Mouse (Mus musculus) adrenal gland (tissue): ENCODE data around the gene Saa4.
"Not testable (repeated sequence)": the region's sequence is repeated elsewhere in the genome, so short reads cannot be mapped to it uniquely, and the experiment has no call there.

Source experiments
- intact Hi-C: fragments of 180-260 bp; cut with DNase I; formaldehyde crosslinking; loops from one replicate; pipeline ENCODE4 v1.15.1; 2025
- long read RNA-seq, 2 experiments: library from polyadenylated mRNA; unstranded; transcript quantifications; one replicate each; pipeline ENCODE4 v2.0.0; 2020; ENCODE audit warnings: borderline replicate concordance in 1 of 2; ENCODE audit not compliant: insufficient replicate concordance in 1 of 2

Saa4 gene
- long read RNA-seq, experiment 1, result 0 reads
- long read RNA-seq, experiment 2, result 0 reads

DNA sequence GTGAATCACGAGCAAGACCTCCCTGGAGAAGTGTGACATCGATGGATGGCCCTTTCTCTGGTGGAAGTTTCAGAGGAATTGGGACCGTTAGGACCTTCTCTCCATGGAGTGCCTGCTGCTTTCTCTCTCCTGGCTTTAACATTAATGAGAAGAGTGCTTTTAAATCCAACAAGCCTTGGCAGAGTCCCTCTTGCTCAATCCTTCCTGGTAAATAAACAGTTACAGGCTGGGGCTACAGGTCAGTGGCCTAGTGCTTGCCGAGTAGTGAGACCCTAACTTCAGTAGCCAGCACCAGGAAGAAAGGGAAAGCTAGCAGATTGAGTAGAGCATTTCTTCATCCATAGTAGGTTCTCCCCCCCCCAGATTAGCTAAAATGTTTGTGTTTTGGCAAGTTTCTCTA lies at the start of gene Saa4:
Gene Saa4, minus strand, starts transcription at position 146 of the 400 bp plus-strand sequence.
- intact Hi-C loops, result no loop called here

DNA sequence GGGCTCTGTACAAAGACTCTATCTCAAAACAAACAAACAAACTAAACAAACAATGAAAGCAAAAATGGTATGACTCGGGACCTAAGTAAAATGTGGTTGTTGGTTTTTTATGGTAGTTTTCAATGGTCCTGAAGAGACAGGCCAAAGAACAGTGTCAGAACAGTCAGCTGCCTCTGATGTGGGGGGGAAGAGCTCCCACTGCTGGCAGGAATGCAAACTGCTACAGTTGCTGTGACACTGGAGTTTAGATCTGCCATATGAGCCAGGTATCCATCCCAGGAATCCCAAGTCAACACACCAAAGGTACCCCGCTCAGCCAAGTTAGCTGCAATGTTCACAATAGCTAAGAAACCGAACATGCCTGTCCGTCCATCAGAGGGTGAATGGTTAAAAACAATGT lies 38.3 kb upstream of the Saa4 start:
- intact Hi-C loops, result loop anchor here (1.0 kb wide), 1 partner anchor 54 kb away; no protein-coding TSS in a partner anchor

DNA sequence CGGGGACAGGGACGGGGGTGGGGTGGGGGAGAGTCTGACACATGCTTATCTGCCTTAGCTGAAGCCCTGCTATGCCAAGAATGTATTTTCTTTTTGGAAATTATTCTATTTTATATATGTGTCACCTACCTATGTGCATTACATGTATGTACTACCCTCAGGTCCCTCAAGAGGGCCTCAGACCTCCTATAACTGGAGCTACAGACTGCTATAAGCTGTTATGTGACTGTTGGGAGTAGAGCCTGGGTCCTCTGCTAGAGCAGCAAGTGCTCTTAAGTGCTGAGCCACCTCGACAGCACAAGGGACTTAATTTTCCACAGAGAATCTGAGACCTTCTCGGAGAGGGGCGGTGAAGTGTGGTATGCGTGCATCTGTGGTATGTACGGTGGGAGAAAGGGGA lies 36.0 kb upstream of the Saa4 start:
- intact Hi-C loops, result no loop called here

DNA sequence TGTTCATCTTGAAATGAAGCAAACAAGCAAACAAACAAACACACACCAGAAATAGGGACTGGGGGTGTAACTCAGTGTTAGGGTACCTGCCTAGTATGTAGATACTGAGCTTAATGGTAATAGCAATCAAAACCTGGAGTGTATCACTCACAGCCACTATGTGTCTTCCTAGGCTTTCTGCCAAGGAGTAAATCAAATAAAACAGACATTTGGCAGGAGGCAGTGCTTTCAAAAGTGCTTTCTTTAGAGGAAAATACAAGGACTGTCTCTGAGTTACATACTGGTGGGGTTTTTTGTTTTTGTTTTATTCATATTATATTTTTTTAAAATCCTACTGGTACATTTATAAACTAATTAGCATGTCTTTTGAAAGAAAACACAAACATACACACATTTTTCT lies 35.0 kb upstream of the Saa4 start:
- intact Hi-C loops, result no loop called here

DNA sequence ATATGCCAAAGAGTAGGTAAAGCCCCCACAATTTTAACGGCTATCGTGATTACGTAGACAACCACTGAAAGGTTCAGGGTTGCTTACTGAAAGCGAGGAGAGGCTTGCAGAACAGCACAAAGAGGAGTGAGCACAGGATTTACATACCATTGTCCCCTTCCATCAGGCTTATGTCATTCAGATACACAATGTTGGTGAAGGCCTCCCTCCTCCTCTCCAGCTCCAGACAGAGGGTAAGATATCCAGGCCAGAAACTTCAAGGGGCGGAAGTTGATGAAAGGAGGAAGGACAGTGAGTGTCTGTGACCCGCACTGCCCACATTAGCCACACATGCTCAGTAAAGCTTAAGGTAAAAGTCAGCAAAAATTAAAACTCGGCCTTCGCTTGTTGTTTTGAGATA lies 32.3 kb upstream of the Saa4 start:
- intact Hi-C loops, result no loop called here

DNA sequence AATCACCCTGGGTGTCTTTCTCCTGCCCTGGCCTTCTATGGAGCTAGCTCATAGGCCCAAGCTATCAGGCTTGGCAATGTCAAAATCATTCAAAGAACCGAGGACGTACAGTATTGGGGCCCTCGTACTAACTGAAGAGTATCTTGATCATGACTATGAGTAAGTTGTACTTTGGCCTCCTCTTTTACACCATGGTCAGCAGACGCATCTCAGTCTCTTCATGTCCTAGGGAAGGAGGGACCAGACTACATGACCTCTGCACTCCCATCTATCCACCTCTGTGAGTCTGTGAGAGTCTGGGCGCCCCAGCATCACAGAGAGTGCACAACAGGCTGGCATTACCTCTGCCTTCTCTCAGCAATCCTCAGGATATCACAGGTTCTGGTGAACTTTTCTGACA lies 30.2 kb upstream of the Saa4 start:
- intact Hi-C loops, result no loop called here

DNA sequence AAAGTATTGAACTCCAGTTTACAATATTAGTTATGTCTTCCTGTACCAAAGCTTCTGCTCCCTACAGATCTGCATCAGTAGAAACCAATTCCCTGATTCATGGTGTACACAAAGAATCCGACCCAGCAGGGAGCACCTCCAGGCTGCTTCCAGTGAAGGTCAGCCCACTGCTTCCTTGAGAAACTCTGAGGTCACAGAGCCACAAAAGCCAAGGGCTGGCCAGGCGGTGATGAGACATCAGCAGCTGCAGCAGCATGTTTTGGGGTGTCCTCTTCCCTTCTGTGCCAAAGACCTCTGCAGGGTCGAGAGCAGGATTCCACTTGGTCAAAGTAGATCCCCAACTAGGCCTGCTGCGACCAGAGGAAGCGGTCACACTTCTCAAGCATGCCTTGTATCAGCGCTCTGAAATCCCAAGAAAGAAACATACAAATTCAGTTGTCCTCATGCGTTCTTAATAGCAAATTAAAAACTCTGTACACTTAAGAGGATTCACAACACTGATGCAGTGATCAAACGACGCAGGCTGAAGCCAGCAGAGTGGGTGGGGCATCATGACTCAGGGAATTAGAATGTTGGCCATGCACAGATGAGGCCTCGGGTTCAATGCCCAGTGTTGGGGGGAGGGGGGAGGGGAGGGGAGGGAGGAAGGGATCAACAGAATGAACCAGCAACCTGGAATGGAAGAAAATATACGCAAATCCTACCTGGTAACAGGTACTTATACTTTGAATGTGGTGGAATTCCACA lies 28.8 kb upstream of the Saa4 start:
- intact Hi-C loops, result no loop called here

DNA sequence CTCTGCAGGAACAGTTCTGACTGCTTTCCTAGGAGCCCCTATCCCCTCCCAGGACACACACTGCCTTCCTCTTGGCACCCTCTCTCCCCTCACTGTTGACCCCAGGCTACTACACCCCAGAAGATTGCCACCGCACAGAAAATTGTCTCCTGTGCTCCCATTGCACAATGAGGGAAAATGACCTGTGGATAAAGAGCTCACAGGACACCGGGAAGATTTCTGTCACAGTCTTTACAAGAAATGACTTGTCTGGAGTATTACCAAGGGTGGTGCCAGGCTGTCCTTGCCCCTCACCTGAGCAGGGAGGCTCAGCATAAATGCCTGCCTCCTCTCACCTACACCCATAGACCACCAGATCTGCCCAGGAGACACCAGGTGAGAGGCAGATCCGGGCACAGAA lies 19.1 kb upstream of the Saa4 start, which contains the start of gene Saa2:
Gene Saa2, plus strand, starts transcription at position 301 of the 400 bp plus-strand sequence.
- intact Hi-C loops, result no loop called here

DNA sequence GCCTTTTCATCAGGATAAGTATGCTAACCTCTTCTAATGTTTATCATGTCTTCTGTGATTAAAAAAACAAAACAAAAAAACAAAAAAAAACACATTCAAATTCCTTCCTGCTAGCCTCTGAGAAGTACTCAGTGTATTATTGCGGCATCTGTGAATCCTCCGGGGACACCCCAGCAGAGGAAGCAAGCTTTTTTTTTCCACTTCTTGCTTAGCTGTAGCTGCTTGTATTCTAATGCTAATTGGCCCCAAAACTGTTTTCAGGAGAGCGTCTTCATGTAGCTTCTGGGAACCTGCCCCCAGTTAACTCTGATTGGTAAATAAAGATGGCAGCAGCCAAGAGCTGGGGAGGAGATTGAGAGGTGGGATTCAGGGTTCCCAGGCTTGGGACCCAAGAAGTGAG lies 16.1 kb upstream of the Saa4 start:
- intact Hi-C loops, result no loop called here

DNA sequence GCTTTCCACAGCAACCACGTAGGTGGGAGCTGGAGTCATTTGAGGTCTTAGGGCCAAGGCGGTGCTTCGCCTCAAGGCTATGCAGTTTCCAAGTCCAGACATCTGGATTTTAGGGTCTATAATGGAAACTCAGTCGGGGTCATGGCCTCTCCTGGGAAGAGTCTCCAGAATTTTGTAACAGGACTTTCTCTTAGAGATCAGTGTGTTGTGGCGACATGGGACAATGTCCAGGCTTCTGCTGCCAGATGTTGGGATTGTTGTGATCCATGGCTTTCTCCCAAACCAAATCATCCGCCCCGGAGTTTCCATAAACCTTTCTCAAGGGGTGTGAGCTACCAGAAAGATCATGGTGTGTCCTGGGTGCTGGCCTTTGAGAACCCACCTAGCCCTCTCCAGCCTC lies 14.0 kb upstream of the Saa4 start:
- intact Hi-C loops, result no loop called here

DNA sequence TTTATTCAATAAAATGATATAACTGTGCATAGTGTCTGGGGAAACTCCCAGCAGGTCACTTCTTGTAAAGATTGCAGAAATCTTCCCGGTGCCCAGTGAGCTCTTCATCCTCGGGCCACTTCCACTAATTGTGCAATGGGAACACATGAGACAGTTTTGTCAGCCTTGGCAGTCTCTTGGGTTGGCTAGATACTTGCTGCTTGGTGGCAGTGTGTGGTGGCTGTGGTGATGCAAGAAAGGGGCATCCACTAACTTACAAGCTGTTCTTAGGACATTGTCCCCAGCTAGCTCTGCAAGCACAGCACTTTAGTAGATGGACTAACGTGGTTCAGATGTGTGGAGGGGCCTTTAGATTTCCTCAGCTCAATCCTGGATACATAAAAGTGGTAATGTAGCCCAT lies 13.4 kb upstream of the Saa4 start:
- intact Hi-C loops, result no loop called here

DNA sequence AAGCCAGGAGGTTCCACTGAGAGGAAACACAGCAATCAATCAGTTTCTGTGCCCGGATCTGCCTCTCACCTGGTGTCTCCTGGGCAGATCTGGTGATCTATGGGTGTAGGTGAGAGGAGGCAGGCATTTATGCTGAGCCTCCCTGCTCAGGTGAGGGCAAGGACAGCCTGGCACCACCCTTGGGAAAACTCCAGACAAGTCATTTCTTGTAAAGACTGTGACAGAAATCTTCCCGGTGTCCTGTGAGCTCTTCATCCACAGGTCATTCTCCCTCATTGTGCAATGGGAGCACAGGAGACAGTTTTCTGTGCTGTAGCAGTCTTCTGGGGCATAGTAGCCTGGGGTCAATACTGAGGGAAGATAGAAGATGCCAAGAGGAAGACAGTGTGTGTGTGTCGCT lies 10.5 kb upstream of the Saa4 start, which contains the start of gene Saa1:
Gene Saa1, minus strand, starts transcription at position 101 of the 400 bp plus-strand sequence.
- intact Hi-C loops, result not testable (repeated sequence)

DNA sequence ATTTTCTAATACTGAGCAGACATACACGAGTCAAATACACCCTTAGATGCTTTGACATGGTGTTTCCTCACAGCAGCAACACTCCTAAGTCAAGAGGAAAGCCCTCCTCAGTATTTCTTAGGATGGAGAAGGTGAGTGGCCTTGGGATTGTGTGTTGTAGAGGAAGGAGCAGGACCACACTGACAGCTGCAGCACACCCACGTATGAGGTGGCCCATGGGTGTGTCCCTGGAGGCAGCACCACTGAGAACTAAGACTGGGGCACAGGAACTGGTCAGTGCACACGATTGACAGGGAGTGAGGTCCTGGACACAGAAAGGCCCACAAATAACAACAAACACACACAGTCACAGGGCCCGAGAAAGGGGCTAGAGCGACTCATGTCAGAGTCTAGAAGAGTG lies 7.6 kb upstream of the Saa4 start:
- intact Hi-C loops, result not testable (repeated sequence)

DNA sequence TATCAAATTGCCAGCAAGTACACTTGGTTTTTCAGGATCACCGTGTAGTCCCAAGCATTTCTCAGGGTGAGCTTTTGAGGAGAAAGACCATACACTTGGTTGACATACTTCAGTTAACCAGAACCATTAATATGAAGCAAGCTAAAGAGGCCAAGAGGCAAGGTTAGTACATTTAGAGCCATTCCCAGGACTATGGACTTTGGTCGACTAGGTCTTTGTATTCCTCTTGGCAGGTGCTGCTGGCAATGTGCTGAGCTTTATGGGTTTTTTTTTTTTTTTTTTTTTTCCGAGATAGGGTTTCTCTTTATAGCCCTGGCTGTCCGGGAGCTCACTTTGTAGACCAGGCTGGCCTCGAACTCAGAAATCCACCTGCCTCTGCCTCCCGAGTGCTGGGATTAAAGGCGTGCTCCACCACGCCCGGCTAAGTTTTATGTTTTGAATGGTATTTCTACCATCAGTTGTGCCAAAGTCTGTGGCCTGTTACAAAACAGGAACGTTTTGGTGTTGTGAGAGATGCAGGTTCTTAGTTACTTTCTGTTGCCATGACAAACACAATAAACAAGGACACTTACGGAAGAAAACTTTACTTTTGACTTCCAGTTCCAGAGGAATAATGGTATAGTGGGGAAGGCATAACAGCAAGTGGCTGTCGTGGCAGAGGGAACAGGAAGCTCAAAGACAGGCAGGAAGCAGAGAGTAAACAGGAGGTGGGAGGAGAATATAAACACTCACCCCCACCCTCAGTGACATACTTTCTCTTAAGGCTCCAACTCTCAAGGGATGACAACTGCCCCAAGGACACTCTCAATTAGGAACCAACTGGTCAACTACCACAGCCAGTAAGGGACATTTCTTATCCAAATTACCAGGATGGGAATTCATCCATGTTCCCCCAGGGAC lies 6.4 kb upstream of the Saa4 start:
- intact Hi-C loops, result no loop called here

DNA sequence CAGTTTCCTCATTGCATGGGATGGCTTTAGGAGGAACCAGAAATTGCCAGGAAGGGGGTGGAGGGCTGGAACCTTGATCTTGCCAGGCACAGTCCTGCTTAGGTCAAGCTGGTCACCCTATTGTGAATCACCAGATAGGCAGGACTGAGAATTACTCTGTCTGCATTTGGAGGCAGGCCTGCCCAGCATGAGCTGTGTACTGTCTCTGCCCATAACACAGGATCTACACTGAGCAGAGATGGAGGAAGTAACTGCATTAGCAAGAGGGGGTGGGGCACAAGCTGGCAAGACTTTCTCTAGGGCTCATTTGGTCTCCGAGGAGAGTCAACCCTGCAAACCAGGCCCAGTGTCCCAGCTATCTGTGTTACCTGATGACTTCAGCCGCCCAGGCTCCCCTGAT lies 2.6 kb upstream of the Saa4 start:
- intact Hi-C loops, result no loop called here

DNA sequence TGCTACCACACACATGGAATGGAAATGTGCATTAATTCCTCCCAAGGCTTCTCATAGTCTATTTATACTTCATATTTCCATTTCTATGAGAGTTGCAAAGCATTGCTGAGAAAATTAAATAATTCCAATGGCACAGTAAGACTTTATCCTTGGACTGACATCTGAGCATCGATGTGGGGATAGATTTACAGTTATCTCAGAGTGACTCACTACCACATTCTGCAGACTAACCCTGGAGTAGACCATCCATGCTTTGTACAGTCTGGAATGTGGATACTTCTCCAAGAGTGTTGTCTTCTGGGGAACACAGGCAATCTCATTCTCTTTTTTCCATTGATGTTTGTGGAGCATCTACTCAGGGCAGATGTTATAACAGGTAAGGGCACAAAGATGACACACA lies 4.8 kb downstream of the Saa4 start:
- intact Hi-C loops, result no loop called here

DNA sequence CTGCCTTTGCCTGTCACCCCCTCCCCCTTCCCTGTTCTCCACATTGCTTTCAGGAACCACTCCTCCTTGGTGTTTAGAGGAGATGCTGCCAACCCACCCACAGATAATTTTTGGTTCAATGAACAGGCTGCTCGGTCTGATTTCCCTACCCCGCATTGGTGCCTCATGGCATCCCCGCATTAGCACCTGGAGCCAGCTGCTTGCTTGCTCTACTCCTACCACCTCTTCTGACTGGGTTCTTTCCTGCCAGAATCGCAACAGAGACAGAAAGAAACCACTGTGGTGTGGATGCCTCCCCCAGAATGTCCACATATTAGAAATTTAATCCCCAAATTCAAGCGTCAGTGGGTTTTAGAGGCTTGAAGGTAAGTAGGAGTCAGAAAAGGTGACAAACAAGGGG lies 8.0 kb downstream of the Saa4 start:
- intact Hi-C loops, result no loop called here

DNA sequence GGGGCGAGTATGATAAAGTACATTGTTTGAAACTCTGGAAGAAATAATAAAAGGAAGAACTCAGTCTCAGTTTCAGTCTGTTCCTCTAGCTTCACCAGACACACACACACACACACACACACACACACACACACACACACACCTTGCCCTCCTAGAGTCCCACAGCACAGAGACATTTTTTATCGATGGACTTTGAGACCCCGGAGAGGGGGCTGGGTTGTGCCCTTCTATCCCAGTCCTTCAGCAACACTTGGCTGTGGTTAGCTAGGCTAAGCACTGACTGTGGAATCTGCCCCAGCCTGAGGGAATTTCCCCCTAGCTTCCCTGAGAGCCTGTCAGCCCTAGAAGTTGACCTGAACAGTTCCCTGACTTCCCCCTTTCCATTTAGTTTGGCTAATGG lies 8.6 kb downstream of the Saa4 start:
- intact Hi-C loops, result no loop called here

DNA sequence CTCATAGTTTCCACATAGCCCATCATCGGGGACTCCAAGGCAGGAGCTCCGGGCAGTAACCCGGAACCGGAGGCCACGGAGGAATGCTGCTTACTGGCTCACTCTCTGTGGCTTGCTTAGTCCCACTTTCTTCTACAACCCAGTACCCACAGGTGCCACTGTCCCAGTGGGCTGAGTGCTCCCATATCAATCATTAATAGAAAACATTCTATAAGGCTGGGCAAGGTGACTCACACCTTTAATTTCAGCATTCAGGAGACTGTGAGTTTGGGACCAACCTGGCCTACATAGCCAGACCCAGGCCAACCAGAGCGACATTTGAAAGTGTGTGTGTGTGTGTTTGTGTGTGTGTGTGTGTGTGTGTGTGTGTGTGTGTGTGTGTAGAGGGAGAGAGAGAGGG lies 9.0 kb downstream of the Saa4 start:
- intact Hi-C loops, result no loop called here

DNA sequence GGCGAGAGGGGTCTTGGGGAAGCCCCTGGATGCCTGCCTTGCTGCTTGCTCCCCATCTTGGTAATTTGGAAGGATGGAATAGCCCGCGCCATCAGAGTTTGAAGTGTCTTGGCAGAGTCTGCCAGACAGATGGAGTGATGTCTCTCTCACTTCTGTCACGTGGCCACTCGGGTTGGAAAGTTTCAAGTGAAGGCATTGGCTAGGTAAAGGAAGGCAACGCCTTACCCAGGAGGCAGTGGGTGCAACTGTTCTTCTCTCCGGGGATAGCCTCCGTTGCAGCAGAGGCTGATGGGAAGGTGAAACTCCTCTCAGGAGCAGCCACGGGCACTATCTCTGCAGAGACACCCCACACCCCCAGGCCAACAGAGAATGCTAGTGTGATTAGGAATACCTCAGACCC lies 11.9 kb downstream of the Saa4 start:
- intact Hi-C loops, result no loop called here

DNA sequence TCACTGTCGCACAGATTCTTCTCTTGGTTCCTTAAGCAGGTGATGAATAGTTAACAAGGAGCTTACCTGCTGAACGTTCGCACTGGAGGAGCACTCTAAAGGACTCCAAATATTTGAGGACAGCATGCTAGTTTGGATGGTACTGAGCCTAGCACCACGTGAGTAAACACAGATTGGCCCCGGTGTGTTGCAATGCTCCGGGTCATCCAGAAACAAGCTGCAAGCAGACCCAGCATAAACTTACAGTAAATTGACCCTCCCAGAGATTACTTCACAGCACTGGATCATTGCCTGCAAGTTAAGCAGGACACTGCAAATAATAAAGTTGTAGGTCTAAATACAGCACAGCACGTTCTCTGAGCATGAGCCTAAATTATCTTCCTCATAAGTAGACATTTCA lies 12.9 kb downstream of the Saa4 start:
- intact Hi-C loops, result no loop called here

DNA sequence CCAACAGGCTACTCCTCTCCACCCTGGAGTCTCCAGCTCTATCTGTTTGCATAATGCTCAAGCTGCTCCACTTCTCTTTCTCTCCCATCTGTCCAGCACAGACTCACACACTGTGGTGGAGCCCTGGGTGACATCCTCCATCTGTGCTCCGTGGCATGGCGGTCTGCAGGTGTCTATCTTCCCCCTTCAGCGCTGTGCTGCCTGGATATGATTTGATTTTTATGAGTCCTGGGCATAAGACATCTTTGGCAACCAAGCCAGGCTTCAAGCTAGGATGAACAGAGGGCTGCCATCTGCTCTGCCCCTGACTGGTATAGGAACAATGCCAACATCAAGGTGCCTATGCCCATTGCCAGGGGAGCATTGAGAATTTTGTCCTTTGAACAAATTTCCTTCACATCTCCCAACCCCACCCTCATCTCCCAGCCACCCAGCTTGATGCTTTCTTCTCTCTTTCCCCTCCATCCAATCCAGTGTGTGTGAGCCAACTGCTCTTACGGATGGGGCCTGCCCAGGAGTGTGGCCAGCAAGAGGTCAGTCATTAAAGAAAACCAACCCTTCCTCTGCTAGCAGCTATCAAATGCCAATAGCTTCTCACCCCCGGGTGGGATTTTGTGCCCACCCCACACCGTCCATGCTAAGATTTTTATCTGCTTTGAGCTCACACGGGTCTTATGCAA lies 13.7 kb downstream of the Saa4 start:
- intact Hi-C loops, result no loop called here
